Mouse (Mus musculus) WW6 (cell line): ENCODE measurements around the gene Chrm2.

ENCODE experiments used
- DNase-seq: peaks from one replicate; pipeline ENCODE4 v3.0.0-alpha.2; 2013; ENCODE audit warnings: low read depth, low spot score

Gene Chrm2

GRCm38 (mm10) chr6:36387612-36388400 is at the start of gene Chrm2:
TSS of gene Chrm2 (plus strand) at chr6:36388084.
- DNase-seq: no peak

DNA sequence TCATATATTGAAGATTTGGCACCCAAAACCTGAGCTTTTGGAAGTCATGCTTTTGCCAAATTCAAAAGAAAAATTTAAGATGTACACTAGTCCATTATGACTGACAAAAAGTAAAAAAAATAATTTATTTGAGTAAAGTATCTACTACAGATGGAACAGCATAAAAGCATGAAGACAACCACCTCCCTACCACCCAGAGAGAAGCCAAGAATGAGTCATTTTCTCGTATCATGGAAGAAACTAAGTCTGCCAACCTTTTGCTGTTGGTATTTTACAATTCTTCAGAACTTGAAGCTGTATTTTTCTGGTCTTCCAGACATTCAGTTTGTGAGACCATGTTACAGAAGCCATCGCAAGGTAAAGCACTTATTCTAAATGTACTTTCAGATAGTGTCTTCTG is 13.9 kb upstream of the Chrm2 start:
- DNase-seq: no peak

- DNase-seq: no peak
Measured at GRCm38 (mm10) chr6:36377936-36378335, 9.9 kb upstream of the Chrm2 start.

- no peak for DNase-seq
Measured at GRCm38 (mm10) chr6:36384102-36384501, 3.8 kb upstream of the Chrm2 start.

- no peak for DNase-seq
Measured at GRCm38 (mm10) chr6:36388401-36389259, 746 bp downstream of the Chrm2 start.

GRCm38 (mm10) chr6:36389260-36389965 is 1.5 kb downstream of the Chrm2 start:
- DNase-seq: no peak

GRCm38 (mm10) chr6:36393705-36394104 is 5.8 kb downstream of the Chrm2 start:
- DNase-seq: no peak

DNA sequence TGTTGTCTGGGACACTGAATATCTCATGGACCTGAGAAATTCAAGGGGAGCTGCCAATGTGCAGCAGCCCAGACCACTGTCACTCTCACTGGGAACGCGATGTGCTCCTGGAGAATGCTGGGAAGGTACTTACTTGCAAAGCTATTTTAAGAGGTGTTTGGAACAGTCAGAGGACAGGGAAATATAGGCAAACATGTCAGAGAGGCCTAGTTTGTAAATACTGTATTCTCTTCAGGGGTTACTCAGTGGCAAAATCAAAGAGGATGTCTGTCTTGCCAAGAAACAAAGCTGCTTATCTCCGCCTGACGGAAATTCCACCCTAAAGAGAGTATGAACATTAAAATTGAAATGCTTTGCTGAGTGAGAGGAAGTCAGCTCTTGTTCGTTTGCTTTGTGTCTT is 17.3 kb downstream of the Chrm2 start:
- DNase-seq: no peak

DNA sequence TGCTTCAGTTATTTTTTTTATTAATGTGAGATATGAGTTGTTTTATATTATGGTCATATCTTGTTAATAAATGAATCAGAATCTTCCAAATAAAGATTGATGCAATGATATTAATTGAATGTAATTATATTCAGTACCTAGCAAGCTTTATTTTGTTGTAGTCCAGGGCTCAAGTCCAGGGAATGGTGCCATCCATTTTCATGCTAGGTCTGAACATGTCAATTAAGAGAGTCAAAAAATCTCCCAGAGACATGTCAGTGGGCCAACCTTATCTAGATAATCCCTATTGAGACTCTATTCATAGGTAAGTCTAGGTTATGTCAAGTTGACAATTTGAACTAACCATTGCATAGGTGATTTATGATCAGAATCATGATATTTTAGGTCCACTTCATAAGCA is 21.1 kb downstream of the Chrm2 start:
- DNase-seq: no peak

- no peak for DNase-seq
Measured at GRCm38 (mm10) chr6:36410057-36410456, 22.2 kb downstream of the Chrm2 start.

DNA sequence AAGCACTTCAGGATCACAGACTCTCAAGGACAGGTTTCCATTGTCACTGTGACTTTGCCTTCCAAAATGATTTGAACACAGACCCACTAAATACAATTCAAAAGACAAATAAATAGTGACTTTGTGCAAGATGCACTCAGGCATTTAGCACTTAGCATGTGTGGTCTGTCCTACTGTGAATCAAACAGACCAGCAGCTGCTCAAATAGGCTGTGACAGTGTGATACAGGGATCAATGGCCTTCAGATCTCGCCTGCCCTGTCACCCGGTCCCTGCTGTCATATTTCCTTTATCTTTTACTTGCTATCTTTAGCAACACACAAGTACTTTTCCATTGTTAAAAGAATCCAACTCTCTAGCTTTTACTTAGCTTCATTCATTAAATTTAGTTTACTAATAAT is 31.8 kb downstream of the Chrm2 start:
- no peak for DNase-seq

DNA sequence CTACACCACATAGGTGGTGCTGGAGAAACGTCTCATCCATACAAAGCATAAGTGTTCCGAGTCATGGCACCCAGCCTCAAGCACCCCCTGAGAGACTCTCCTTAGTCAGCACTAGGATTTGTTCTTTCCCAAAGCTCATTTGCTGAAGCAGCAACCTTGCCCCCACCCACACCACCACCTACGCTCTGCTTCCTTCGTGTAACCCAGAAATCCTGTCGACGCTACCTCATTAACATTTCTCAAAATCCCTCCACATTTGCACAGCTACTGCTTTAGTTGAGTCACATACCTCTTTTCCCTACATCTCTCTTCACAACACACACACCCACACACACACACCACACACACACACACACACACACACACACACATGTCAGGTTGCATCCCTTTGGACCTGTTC is 50.1 kb downstream of the Chrm2 start:
- no peak for DNase-seq

DNA sequence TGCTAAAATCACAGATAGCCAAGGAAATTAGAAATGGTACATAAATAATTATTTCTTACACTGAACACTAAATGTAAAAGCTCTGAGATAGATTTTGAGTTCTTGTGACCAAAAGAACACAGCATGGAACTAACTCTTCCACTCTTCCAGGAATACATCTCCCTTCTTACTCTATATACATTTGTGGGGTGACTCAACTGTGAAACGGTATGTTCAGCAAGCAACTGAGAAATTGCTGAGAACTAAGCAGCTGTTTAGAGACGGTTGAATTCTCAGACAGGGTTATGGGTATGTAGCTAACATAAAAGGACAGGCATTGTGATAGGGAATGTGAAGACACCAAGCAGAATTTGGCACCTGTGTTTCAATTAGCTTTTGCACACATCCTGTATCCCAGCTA is 51.3 kb downstream of the Chrm2 start:
- no peak for DNase-seq

DNA sequence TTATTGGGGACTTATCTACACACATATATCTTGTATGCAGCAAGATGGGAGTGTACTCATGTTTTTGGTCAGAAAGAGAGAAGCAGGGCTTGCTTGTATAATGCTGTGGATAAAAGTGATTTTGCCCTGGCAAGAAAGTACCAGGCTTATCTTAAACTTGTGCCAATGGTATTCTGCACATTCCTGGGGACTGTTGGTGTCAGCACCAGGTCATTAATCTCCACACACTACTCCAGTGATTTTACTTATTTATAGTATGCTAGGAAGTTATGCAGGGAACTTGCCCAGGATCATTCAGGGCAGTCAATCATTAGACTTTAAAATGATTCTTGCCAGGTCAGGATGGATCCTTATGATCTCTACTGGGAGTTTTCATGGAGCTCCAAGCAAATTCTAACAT is 63.6 kb downstream of the Chrm2 start:
- no peak for DNase-seq

DNA sequence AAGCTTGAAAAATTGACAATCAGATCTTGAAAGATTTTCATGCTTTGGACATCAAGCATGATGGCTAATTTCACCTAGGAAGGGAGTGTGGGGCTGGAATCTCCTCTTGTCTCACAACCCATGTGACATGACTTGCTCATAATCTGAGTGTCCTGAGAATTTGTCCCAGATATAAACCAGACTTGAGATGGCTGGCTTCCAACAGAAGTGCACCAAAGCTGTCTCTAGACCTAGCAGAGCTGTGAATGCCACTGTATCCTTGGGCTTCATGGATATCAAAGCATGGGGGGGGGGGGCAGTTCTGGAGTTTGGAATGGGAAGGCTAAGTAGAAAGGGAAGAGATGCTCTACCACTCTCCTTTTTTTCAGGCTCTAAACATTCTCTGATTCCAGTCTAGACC is 67.2 kb downstream of the Chrm2 start:
- no peak for DNase-seq

DNA sequence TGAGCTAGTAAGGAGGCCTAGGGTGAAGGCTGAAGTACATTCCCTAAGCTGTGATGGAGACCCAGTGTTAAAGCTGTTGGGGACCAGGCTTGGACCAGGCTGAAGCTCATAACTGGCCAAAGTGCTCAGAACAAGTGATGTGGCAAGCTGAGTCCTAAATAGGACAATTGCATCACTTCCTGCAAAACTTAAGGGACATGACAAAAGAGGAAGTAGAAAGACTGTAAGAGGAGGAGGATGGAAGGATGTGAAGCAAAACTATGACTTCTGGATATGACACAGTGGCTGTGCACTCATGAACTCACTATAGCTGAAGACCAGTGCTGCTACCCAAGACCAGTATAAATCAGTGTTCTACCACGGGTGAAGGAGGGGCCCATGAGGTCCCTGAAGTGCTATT is 69.1 kb downstream of the Chrm2 start:
- no peak for DNase-seq

- no peak for DNase-seq
Measured at GRCm38 (mm10) chr6:36464008-36464407, 76.1 kb downstream of the Chrm2 start.

DNA sequence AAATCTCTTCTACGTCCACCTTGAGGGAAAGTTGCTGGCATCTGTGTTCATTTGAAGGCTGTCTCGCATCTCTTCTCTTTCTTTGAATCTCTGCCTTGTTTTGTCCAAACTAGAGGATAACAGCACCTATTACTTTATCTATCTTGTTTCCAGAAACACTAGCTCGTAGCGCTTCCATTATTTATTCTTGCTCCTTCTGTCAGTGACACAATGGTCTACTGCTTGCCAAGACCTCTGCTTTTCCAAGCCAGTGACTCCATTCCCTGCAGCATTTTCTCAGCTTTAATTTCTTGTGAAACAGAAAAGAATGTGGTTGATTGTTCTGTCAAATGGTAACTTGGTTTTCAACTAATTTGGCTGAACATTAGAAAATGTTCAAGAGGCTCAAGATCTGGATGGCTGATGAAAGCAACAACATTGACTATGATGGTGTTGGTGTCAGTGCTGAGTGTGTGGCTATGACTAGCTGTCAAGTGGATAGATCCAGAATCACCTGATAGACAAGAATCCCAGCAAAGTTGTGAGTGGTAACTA is 96.3 kb downstream of the Chrm2 start:
- no peak for DNase-seq

- DNase-seq: no peak
Measured at GRCm38 (mm10) chr6:36507008-36507663, 119.3 kb downstream of the Chrm2 start.

- no peak for DNase-seq
Measured at GRCm38 (mm10) chr6:36507946-36508345, 120.1 kb downstream of the Chrm2 start.

DNA sequence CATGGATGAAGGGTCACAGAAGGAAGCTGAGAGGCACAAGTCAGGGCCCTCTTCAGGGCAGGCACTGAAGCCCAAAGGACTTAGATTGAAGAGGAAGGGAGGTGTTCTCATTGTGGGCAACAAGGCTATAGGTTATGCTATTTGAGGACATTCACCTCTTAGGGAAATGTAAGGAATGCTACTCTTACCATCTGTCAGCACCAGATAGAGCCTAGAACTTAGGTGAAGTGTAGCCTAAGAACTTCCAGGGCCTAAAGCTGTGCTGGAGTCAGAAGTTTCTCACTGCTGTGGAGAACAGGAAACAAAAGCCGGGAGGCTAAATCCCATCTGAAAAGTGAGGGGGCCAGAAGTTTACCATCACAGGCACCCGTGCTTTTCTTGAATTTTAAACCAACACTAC is 120.6 kb downstream of the Chrm2 start:
- DNase-seq: no peak

DNA sequence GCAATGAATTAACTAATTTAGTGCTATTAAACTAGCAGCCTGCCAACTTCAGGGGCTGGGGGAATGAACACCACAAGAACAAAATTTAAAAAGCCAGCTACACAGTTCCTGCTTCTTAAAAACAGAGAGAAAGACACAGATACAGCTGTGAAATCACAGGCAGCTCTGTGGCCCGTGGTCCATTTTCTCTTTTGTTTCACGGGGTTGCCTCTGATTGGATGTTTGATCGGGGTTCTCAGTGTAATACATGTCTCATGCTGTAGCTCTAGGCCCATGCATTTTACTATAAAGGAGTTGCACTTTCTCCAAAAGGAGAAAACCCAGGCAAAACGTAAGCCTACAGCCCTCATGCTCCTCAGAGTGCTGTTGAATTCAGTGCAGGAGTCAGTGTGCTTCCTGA is 128.6 kb downstream of the Chrm2 start:
- no peak for DNase-seq
